Mouse (Mus musculus): Measurements from ENCODE around the gene Rusc1. TPM values are rescaled to one million over a fixed set of nuclear protein-coding genes. Genes with fewer than 3 reads are reported as not detected.

The Rusc1 gene
- polyA plus RNA-seq, 2 experiments: 2.6 to 4.1 TPM

GRCm38 (mm10) chr3:89100811-89101210 is 7.7 kb upstream of the Rusc1 start, which contains the start of gene Gm43738:
Gene Gm43738 (minus strand): TSS chr3:89101099.
- peak within 1 kb of the TSS; percentile 59 for H3K9ac ChIP-seq (replicated peaks)
- DNase-seq (ENCODE audit: low read depth in 3 of 3, low spot score in 3 of 3): no peak
- peaks cover 18% of the 10 kb centered on the region for H3K36me3 ChIP-seq (replicated peaks; ENCODE audit: control insufficient read depth, insufficient read depth, low read depth)
- H3K4me3 ChIP-seq (ENCODE audit: insufficient read depth in 1 of 2, low read depth in 2 of 2, low read length in 2 of 2): peak within 1 kb of the TSS; percentile 60 to 95
- H3K4me1 ChIP-seq (replicated peaks; ENCODE audit: control insufficient read depth in 2 of 2, insufficient read depth in 2 of 2, low read length in 1 of 2): peaks cover 13 to 16% of the 10 kb centered on the region in 2 experiments
- no peaks in the 10 kb centered on the region for H3K9me3 ChIP-seq (ENCODE audit: control insufficient read depth, low read length)
- peak within 1 kb of the TSS; percentile 88 for H3K4me2 ChIP-seq (ENCODE audit: low read depth)
- H3K27me3 ChIP-seq (ENCODE audit: control insufficient read depth, insufficient read depth, low read length): no peaks in the 10 kb centered on the region
- H3K27ac ChIP-seq: peak within 1 kb of the TSS; percentile 12
- no peak for ATAC-seq (ENCODE audit: insufficient read depth)
- TF ChIP-seq CTCF (IDR thresholded peaks at IDR 0.05; ENCODE audit: low read depth) (0 out of 2 replicates have a peak, but pooled peaks have one; percentile 2), EP300 (IDR thresholded peaks at IDR 0.05; ENCODE audit: low read depth) (no peak)
- 46% methylated on average over 7 of the region's 7 CpGs for WGBS (ENCODE audit: insufficient replicate concordance)

GRCm38 (mm10) chr3:89094021-89094420 is 910 bp upstream of the Rusc1 start:
- H3K9me3 ChIP-seq (ENCODE audit: control insufficient read depth, low read length): no peaks in the 10 kb centered on the region
- ATAC-seq (ENCODE audit: insufficient read depth) (no peak), DNase-seq (ENCODE audit: low read depth in 3 of 3, low spot score in 3 of 3) (no peak)
- peaks cover 20% of the 10 kb centered on the region for H3K36me3 ChIP-seq (replicated peaks; ENCODE audit: control insufficient read depth, insufficient read depth, low read depth)
- H3K4me2 ChIP-seq (ENCODE audit: low read depth): no peak overlapping the region
- no peak overlapping the region for H3K4me3 ChIP-seq (ENCODE audit: insufficient read depth in 1 of 2, low read depth in 2 of 2, low read length in 2 of 2)
- H3K4me1 ChIP-seq (replicated peaks; ENCODE audit: control insufficient read depth in 2 of 2, insufficient read depth in 2 of 2, low read length in 1 of 2): peaks cover 10% of the 10 kb centered on the region in 2 experiments
- peaks cover 24% of the 10 kb centered on the region for H3K27me3 ChIP-seq (ENCODE audit: control insufficient read depth, insufficient read depth, low read length)
- WGBS (ENCODE audit: insufficient replicate concordance): 82% methylated on average over 10 of the region's 10 CpGs
- H3K27ac ChIP-seq: no peak overlapping the region
- H3K9ac ChIP-seq (replicated peaks): no peak overlapping the region
- no peak for TF ChIP-seq CTCF (IDR thresholded peaks at IDR 0.05; ENCODE audit: low read depth)
- no peak for TF ChIP-seq EP300 (IDR thresholded peaks at IDR 0.05; ENCODE audit: low read depth)

GRCm38 (mm10) chr3:89092509-89093090 is 511 bp downstream of the Rusc1 start:
- H3K4me3 ChIP-seq (ENCODE audit: insufficient read depth in 1 of 2, low read depth in 2 of 2, low read length in 2 of 2): no peak overlapping the region
- H3K36me3 ChIP-seq (replicated peaks; ENCODE audit: control insufficient read depth, insufficient read depth, low read depth): peaks cover 15% of the 10 kb centered on the region
- H3K4me1 ChIP-seq (replicated peaks; ENCODE audit: control insufficient read depth in 2 of 2, insufficient read depth in 2 of 2, low read length in 1 of 2): peaks cover 12 to 17% of the 10 kb centered on the region in 2 experiments
- peaks cover 24% of the 10 kb centered on the region for H3K27me3 ChIP-seq (ENCODE audit: control insufficient read depth, insufficient read depth, low read length)
- H3K9me3 ChIP-seq (ENCODE audit: control insufficient read depth, low read length): no peaks in the 10 kb centered on the region
- ATAC-seq (ENCODE audit: insufficient read depth) (no peak), DNase-seq (ENCODE audit: low read depth in 3 of 3, low spot score in 3 of 3) (no peak)
- no peak for TF ChIP-seq EP300 (IDR thresholded peaks at IDR 0.05; ENCODE audit: low read depth)
- no peak for TF ChIP-seq CTCF (IDR thresholded peaks at IDR 0.05; ENCODE audit: low read depth)
- 31% methylated on average over 11 of the region's 11 CpGs for WGBS (ENCODE audit: insufficient replicate concordance)
- H3K9ac ChIP-seq (replicated peaks): no peak overlapping the region
- no peak overlapping the region for H3K27ac ChIP-seq
- peak overlapping the region; percentile 48 for H3K4me2 ChIP-seq (ENCODE audit: low read depth)

GRCm38 (mm10) chr3:89091811-89092508 is 1.2 kb downstream of the Rusc1 start:
- Histone ChIP-seq H3K36me3 (replicated peaks; ENCODE audit: control insufficient read depth, insufficient read depth, low read depth) (peaks cover 8% of the 10 kb centered on the region), H3K27ac (no peak overlapping the region), H3K27me3 (ENCODE audit: control insufficient read depth, insufficient read depth, low read length) (peaks cover 24% of the 10 kb centered on the region), H3K4me1 (replicated peaks; ENCODE audit: control insufficient read depth in 2 of 2, insufficient read depth in 2 of 2, low read length in 1 of 2) (peaks cover 13 to 17% of the 10 kb centered on the region in 2 experiments), H3K9ac (replicated peaks) (no peak overlapping the region), H3K4me3 (ENCODE audit: insufficient read depth in 1 of 2, low read depth in 2 of 2, low read length in 2 of 2) (0 out of 4 replicates have a peak overlapping the region, but pooled peaks of 1 of the 2 experiments have one; percentile 64), H3K9me3 (ENCODE audit: control insufficient read depth, low read length) (no peaks in the 10 kb centered on the region), H3K4me2 (ENCODE audit: low read depth) (peak overlapping the region; percentile 96)
- no peak for DNase-seq (ENCODE audit: low read depth in 3 of 3, low spot score in 3 of 3)
- WGBS (ENCODE audit: insufficient replicate concordance): 14% methylated on average over 20 of the region's 20 CpGs
- ATAC-seq (ENCODE audit: insufficient read depth): no peak
- TF ChIP-seq CTCF (IDR thresholded peaks at IDR 0.05; ENCODE audit: low read depth): no peak
- TF ChIP-seq EP300 (IDR thresholded peaks at IDR 0.05; ENCODE audit: low read depth): no peak

Measured in liver, embryonic 14.5 days (tissue).